Comparison of ENCODE assay signal across 13 mouse cellular contexts in the genomic region with DNA sequence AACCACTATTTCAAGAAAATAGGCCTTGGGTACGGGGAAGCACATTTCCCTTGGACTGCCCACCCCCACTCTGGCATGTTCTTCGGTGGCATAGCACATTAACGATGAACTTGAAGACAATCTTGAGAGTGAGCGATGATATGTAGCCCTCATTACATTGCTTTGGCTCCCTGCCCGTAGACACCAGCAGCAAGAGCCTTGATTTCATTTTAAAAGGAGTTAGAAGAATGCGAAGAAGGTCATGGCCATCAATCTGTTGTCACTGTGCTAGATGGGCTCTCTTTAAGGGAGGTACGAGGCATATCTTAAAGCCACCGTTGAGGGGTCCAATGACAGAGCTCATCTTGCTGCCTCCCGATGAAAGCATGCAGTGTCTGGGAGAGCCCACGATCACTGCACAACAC.
DNase-seq lines count a peak whose midpoint lies in the region; ATAC-seq and TF ChIP-seq lines count a peak whose summit lies in the region.
"Had no signal": no experiment of that assay in that cellular context is flagged by ENCODE, and none has a peak within 500 bp of the region (broad histone marks: within the 10 kb centered on the region; RNA-seq: fewer than 3 reads in every experiment).

No protein-coding gene starts in this region.

- WGBS in heart, postnatal 0 days = 26% methylated on average over 10 of the region's 10 CpGs
- 55% methylated on average over 10 of the region's 10 CpGs for WGBS in heart, adult 2 months
- 47% methylated on average over 10 of the region's 10 CpGs for WGBS in lung, postnatal 0 days
- WGBS in intestine, postnatal 0 days = 66% methylated on average over 10 of the region's 10 CpGs

- no peak overlapping the region for H3K9ac ChIP-seq in heart, postnatal 0 days (replicated peaks; ENCODE audit: low read depth, low read length)
- H3K9ac ChIP-seq in heart, adult 2 months (ENCODE audit: low read depth, low read length) = no peak overlapping the region
- no peak overlapping the region for H3K9ac ChIP-seq in lung, postnatal 0 days (replicated peaks; ENCODE audit: low read depth)
- no peak overlapping the region for H3K9ac ChIP-seq in intestine, postnatal 0 days (ENCODE audit: low read depth, low read length)
- H3K9ac ChIP-seq: embryonic facial prominence, embryonic 12.5 days; limb, embryonic 12.5 days had no signal

- H3K79me2 ChIP-seq in heart, adult 2 months (replicated peaks; ENCODE audit: control insufficient read depth, insufficient read depth, low read length) = no peaks in the 10 kb centered on the region

- H3K27ac ChIP-seq in heart, postnatal 0 days (ENCODE audit: low read depth) = no peak overlapping the region
- no peak overlapping the region for H3K27ac ChIP-seq in heart, adult 2 months
- no peak overlapping the region for H3K27ac ChIP-seq in lung, postnatal 0 days (ENCODE audit: low read length)
- H3K27ac ChIP-seq in intestine, postnatal 0 days (ENCODE audit: low read depth, low read length) = no peak overlapping the region
- H3K27ac ChIP-seq: embryonic facial prominence, embryonic 12.5 days; heart, embryonic 10.5 days; limb, embryonic 12.5 days had no signal

- TF ChIP-seq POLR2A in heart, adult 2 months (IDR thresholded peaks at IDR 0.05; ENCODE audit: insufficient read depth, low read depth, low read length) = no peak

- H3K27me3 ChIP-seq in heart, postnatal 0 days (ENCODE audit: control insufficient read depth, insufficient read depth, low read length) = no peaks in the 10 kb centered on the region
- H3K27me3 ChIP-seq in heart, adult 2 months (ENCODE audit: control insufficient read depth, insufficient read depth, low read length) = peaks cover 2% of the 10 kb centered on the region; the same call in 1 of the 2 replicates
- no peaks in the 10 kb centered on the region for H3K27me3 ChIP-seq in lung, postnatal 0 days (replicated peaks; ENCODE audit: insufficient read depth, low read length)
- H3K27me3 ChIP-seq in intestine, postnatal 0 days (replicated peaks; ENCODE audit: control insufficient read depth, insufficient read depth, low read length) = no peaks in the 10 kb centered on the region
- H3K27me3 ChIP-seq: embryonic facial prominence, embryonic 12.5 days had no signal

- TF ChIP-seq EP300 in heart, postnatal 0 days (IDR thresholded peaks at IDR 0.05; ENCODE audit: low read depth) = no peak
- no peak for TF ChIP-seq EP300 in heart, adult 2 months (IDR thresholded peaks at IDR 0.05; ENCODE audit: insufficient read depth, low read depth, low read length)
- TF ChIP-seq EP300 in lung, postnatal 0 days (IDR thresholded peaks at IDR 0.05) = no peak

- H3K4me1 ChIP-seq in heart, postnatal 0 days (ENCODE audit: control insufficient read depth, insufficient read depth) = no peaks in the 10 kb centered on the region
- H3K4me1 ChIP-seq in heart, adult 2 months (ENCODE audit: control insufficient read depth, insufficient read depth, low read length) = no peaks in the 10 kb centered on the region
- H3K4me1 ChIP-seq in lung, postnatal 0 days (ENCODE audit: insufficient read depth, low read depth, low read length) = no peaks in the 10 kb centered on the region
- no peaks in the 10 kb centered on the region for H3K4me1 ChIP-seq in intestine, postnatal 0 days (replicated peaks; ENCODE audit: control insufficient read depth, insufficient read depth, low read length)
- H3K4me1 ChIP-seq: embryonic facial prominence, embryonic 12.5 days had no signal

- H3K9me3 ChIP-seq in heart, postnatal 0 days (replicated peaks; ENCODE audit: control insufficient read depth, low read length) = no peaks in the 10 kb centered on the region
- no peaks in the 10 kb centered on the region for H3K9me3 ChIP-seq in lung, postnatal 0 days (ENCODE audit: low read length)
- H3K9me3 ChIP-seq in intestine, postnatal 0 days (ENCODE audit: control insufficient read depth) = no peaks in the 10 kb centered on the region
- H3K9me3 ChIP-seq: embryonic facial prominence, embryonic 12.5 days; heart, embryonic 10.5 days; limb, embryonic 12.5 days had no signal

- no peak for DNase-seq in heart, postnatal 0 days (ENCODE audit: low spot score)
- DNase-seq in heart, adult 2 months = no peak
- no peak for DNase-seq in lung, postnatal 0 days (ENCODE audit: low spot score)
- no peak for DNase-seq in lung, postnatal 4 days
- DNase-seq in adrenal gland, postnatal 25 days = peak; percentile 29
- no peak for DNase-seq in embryo, embryonic 11 days
- no peak for DNase-seq in layer of hippocampus, postnatal 14 days (ENCODE audit: low spot score in 2 of 2)
- DNase-seq: cerebellum, adult 9-10 months; lung, postnatal 36 days had no signal

- H3K4me2 ChIP-seq in heart, postnatal 0 days (ENCODE audit: low read depth, low read length) = peak overlapping the region; percentile 19
- H3K4me2 ChIP-seq in lung, postnatal 0 days (replicated peaks; ENCODE audit: low read depth, low read length) = peak overlapping the region; percentile 32
- peak overlapping the region; percentile 9; the same call in 1 of the 2 replicates for H3K4me2 ChIP-seq in intestine, postnatal 0 days (replicated peaks; ENCODE audit: low read depth)
- H3K4me2 ChIP-seq: embryonic facial prominence, embryonic 12.5 days; limb, embryonic 12.5 days had no signal

- intact Hi-C loops in heart, adult 2 months (cut with DNase I) = no loop called here

- H3K4me3 ChIP-seq in heart, postnatal 0 days (ENCODE audit: low read depth, low read length) = no peak overlapping the region
- H3K4me3 ChIP-seq in heart, adult 2 months = no peak overlapping the region
- H3K4me3 ChIP-seq in lung, postnatal 0 days (ENCODE audit: low read depth, low read length) = no peak overlapping the region
- H3K4me3 ChIP-seq in intestine, postnatal 0 days (ENCODE audit: low read depth, low read length) = no peak overlapping the region
- H3K4me3 ChIP-seq: embryonic facial prominence, embryonic 12.5 days; heart, embryonic 10.5 days; limb, embryonic 12.5 days had no signal

- no peak for ATAC-seq in heart, postnatal 0 days (ENCODE audit: insufficient read depth, low read depth)
- ATAC-seq in lung, postnatal 0 days = no peak
- ATAC-seq in intestine, postnatal 0 days = no peak

- H3K36me3 ChIP-seq in heart, postnatal 0 days (replicated peaks; ENCODE audit: control insufficient read depth, insufficient read depth, low read length) = no peaks in the 10 kb centered on the region
- no peaks in the 10 kb centered on the region for H3K36me3 ChIP-seq in heart, adult 2 months (ENCODE audit: control insufficient read depth, insufficient read depth, low read length)
- no peaks in the 10 kb centered on the region for H3K36me3 ChIP-seq in lung, postnatal 0 days (ENCODE audit: insufficient read depth, low read length)
- no peaks in the 10 kb centered on the region for H3K36me3 ChIP-seq in intestine, postnatal 0 days (ENCODE audit: control insufficient read depth, insufficient read depth)
- H3K36me3 ChIP-seq: embryonic facial prominence, embryonic 12.5 days; heart, embryonic 10.5 days; limb, embryonic 12.5 days had no signal

- no peak for TF ChIP-seq CTCF in heart, postnatal 0 days (IDR thresholded peaks at IDR 0.05; ENCODE audit: low read depth)
- TF ChIP-seq CTCF in heart, adult 2 months (IDR thresholded peaks at IDR 0.05) = no peak
- TF ChIP-seq CTCF in lung, postnatal 0 days (IDR thresholded peaks at IDR 0.05) = no peak
- TF ChIP-seq CTCF in intestine, postnatal 0 days (IDR thresholded peaks at IDR 0.05; ENCODE audit: low read depth) = no peak
